Mouse (Mus musculus) splenic B cell, adult 2 months (primary cell): ENCODE measurements around the gene Otud1.

Experiments
- DNase-seq: peaks from one replicate; pipeline ENCODE4 v3.0.0-alpha.2; 2011; ENCODE audit warnings: low read depth, low spot score
- H3K27me3 ChIP-seq: 2 replicates; pipeline ENCODE4 v1.6.1; 2012; ENCODE audit warnings: mild to moderate bottlenecking, low read length, moderate library complexity, mixed read lengths; ENCODE audit not compliant: control insufficient read depth, poor library complexity, insufficient read depth, severe bottlenecking
- H3K36me3 ChIP-seq: 2 replicates; pipeline ENCODE4 v1.6.1; 2012; ENCODE audit warnings: mild to moderate bottlenecking, low read length, moderate library complexity, mixed read lengths; ENCODE audit not compliant: control insufficient read depth, poor library complexity, insufficient read depth, severe bottlenecking

Gene Otud1

DNA sequence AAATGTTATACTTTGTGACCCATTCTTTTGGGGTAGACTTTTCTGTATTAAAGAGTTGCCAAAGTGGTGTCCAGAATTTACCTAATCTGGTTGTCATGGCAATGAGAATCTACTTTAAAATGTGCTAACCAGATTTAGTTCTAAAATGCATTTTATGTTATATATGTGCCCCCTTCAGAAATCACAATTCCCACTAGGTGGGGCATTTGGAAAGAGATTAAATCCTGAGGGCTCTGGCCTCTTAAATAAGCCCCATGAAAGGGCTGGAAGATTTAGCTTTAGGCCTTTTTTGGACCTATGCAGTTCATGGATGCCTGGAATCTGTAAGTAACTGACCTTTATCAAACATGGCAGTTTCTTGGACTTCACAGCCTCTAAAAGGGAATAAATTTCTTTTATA, 3.3 kb downstream of the Otud1 start:
- 0 out of 2 replicates have a peak, but pooled peaks cover 1% of the 10 kb centered on the region for H3K36me3 ChIP-seq
- H3K27me3 ChIP-seq, result no peaks in the 10 kb centered on the region
- DNase-seq, result no peak

DNA sequence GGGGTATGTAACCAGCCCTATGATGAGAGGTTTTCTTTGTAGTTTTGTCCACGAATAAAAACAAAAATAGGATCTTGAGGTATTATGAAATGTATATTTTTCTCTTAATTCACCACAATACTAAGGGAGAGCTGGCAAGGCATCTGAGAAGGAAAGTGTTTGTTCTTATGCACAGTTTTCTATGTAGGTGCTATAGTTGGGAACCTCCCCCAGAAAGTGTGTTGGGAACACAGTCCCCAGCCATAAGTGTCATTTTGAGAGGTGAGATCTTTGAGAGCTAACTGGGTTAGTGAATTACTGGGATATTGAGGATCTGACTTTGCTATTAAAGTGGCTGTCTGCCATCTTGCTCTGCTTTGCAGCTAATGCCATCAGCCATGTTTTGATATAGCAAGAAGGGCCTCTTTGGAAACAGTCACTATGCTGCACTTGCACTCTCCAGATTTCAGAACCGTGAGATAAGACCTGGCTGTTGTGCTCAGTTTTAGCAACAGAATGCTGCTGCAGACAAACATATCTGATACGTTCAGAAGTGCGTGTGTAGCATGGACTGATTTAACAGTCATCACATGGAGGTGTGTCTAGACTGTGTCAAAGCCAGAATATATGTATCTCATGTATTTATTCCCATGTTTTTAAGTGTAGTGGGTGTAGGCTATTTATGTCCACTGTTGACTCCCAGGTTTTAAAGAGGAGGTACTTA, 5.7 kb downstream of the Otud1 start:
- no peak for DNase-seq
- Histone ChIP-seq H3K27me3 (no peaks in the 10 kb centered on the region), H3K36me3 (0 out of 2 replicates have a peak, but pooled peaks cover 1% of the 10 kb centered on the region)

DNA sequence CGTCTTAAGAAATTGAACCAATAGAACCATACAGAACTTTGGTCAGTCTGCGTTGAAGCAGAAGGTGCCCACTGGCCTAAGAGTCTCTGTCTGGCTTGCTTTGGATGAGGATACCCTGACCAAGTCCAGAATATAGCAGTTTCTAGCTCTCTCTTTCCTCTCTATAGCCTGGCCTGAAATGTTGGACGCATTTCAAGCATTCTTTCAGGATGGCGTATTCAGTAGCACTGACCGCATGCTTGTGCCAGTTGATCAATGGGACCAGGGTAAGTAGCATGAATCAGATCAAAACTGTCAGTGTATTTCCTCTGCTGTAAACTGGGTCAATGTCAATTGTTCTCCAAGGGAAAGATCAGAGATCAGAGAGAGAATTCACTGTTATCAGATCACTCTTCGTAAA, 6.6 kb downstream of the Otud1 start:
- DNase-seq, result no peak
- H3K36me3 ChIP-seq, result 0 out of 2 replicates have a peak, but pooled peaks cover 1% of the 10 kb centered on the region
- no peaks in the 10 kb centered on the region for H3K27me3 ChIP-seq

DNA sequence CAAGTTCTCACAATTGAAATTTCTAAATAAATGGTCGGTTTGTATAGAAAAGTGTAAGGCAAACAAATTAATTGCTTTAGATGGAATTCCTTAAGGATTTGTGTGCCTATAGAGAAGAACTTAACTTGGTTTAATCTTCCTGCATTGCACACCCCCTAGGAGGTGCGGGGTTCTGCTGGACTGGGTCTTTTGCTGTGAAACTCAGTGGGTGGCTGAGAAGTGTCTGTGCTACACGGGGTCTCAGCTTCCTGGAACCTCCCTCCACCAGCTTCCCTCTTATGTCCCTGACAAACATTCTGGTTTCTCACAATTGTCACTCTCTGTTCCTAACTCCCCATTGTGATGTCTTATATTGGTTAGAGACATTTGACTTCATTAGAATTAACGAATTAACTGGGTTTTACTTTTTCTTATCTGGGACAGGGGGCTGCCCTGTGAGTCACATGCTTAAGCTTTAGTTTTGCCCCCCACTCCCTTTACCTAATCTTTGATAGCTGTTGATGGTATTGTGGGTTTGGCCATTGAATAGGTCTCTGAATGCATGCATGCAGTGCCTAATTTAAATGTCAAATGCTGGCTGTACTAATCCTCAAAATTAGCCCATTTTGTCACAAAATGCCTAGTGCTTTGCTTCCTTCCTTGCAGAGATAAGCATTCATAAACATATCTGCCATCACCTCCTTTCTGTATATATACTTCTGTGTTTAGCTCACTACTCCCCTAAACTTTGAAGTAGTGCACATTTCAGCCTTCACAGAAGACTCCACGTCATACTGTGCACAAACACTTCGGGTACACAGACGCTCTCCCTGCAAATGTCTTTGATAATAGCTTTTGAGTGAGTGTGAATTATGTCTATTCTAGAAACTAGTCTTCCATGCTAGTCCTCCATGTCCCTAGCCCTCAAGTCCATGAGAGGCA, 7.3 kb downstream of the Otud1 start:
- DNase-seq, result no peak
- H3K36me3 ChIP-seq, result 0 out of 2 replicates have a peak, but pooled peaks cover 1% of the 10 kb centered on the region
- H3K27me3 ChIP-seq, result no peaks in the 10 kb centered on the region

DNA sequence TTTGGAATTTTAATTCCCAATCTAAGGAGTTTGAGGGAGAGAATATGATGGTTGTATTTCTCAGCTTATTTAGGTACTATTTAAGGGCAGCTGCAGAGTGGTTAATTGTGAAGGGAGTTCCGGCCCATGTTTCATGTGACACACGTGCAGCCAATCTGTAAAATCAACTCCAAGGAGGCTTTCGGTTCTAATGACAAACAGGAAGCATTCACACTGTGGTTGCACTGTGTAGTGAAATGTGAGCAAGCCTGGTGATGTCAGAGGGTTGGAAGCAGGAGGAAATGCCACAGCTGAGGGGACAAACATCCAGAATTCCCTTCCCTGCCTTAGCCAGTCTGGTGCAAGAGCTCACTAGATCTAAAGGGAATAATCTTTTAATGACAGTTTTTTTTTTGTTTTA, 8.3 kb downstream of the Otud1 start:
- DNase-seq, result peak; percentile 69
- H3K27me3 ChIP-seq, result no peaks in the 10 kb centered on the region
- 0 out of 2 replicates have a peak, but pooled peaks cover 1% of the 10 kb centered on the region for H3K36me3 ChIP-seq

DNA sequence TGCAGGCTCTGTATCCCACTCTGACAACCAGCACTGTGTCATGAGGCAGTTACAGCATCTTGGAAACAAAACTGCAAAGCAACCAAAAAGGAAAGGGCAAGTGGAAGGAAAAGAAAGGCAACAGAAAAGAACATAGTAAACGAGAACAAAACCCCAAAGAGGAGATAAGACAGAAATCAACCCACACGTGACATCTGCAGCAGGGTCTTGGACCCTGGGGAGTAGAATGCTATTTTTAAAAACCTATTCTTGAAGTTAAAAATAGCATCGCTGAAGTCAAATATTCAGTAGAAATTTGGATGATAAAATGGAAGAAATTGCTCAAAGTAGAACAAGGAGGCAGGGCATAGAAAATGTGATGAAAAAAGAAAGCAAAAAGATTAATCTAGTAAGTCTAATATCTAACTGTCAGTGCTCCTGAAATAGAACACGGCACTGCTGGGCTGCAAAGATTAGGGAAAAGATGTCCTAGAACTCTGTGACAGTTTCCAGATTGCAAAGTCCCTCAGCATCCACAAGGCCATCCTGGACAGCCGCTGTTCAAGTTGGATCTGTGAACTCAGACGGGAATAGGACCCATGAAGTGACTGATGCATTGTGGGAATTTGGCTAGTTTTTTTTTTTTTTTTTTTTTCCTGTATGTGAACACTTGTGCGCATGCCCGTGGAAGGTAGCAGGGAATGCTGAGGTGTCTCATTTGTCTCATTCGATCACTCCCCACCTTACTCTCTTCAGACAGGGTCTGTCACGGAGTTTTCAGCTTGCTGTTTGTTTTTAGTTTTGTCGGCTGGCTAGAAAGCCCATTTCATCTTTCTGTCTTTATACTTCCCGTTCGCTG, 13.5 kb downstream of the Otud1 start:
- no peaks in the 10 kb centered on the region for H3K27me3 ChIP-seq
- no peaks in the 10 kb centered on the region for H3K36me3 ChIP-seq

DNA sequence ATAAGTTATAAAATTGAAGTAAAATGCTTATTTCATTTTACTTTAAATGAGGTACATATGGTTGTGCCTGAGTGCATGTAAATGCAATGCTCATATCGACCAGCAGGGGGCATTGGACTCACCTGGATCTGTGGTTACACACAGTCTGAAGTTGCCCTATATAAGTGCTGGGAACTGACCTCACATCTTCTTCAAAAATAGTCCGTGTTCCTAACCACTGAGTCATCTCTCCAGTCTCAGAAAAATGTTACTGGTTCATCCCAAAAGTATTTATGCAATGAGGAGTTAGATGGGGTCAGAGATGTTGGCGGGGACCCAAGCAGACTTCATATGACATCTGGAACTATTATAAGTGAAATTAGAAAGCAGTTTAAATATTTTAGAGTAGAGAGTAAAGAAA, 25.4 kb downstream of the Otud1 start:
- H3K36me3 ChIP-seq, result no peaks in the 10 kb centered on the region
- H3K27me3 ChIP-seq, result no peaks in the 10 kb centered on the region
- peak; percentile 77 for DNase-seq

More for the DNA sequence above, 13.5 kb downstream of the Otud1 start:
- no peak for DNase-seq

DNA sequence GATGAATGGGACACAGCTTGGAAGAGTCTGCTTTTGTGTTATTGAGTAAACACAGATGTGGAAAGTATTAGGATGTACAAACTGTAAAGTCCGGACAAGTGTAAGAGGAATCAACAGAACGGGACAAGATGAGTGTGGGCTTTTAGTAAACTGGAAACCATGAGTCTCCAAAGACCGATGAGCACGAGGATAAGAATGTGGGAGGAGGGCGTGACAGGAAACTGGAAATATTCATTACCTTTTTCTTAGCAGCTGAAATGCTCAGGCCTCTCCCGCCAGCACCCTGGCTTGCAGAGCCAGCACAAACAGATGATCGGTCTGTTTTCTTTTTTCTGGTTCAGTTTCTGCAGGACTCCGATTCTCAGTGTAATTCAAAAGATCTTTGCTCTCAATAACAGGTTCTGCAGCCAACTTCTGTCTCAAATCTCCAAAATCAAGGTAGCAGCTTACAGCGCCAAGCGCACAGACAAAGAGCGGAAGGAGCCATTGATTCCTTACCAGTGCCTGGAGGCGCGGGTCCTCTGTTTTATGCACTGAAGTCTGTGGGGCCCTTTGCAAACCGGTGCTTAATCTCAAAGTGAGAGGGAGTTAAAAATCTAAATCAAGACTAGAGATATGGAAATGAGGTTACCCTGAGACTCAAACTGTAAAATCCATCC, 28.1 kb downstream of the Otud1 start:
- H3K27me3 ChIP-seq, result no peaks in the 10 kb centered on the region
- DNase-seq, result no peak
- H3K36me3 ChIP-seq, result no peaks in the 10 kb centered on the region

DNA sequence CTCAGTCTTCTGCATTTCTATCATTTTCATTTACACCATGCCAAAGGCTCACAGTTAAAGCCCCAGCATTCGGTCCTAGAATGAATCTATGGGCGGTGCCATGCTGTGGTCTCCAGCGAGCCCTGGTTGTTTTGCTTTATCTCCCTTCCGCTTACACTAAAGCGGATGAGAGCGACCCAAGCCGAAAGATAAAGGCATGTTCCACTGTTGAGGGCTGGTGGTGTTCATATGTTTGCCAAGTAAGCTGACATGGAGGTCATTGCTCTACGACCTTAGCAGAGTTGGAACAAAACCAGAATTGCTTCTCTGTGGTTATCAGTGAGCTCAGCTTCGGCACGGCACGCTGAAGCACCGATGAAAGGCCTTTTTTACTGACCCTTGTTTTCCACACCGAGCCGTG, 32.5 kb downstream of the Otud1 start:
- Histone ChIP-seq H3K27me3 (no peaks in the 10 kb centered on the region), H3K36me3 (no peaks in the 10 kb centered on the region)
- no peak for DNase-seq

DNA sequence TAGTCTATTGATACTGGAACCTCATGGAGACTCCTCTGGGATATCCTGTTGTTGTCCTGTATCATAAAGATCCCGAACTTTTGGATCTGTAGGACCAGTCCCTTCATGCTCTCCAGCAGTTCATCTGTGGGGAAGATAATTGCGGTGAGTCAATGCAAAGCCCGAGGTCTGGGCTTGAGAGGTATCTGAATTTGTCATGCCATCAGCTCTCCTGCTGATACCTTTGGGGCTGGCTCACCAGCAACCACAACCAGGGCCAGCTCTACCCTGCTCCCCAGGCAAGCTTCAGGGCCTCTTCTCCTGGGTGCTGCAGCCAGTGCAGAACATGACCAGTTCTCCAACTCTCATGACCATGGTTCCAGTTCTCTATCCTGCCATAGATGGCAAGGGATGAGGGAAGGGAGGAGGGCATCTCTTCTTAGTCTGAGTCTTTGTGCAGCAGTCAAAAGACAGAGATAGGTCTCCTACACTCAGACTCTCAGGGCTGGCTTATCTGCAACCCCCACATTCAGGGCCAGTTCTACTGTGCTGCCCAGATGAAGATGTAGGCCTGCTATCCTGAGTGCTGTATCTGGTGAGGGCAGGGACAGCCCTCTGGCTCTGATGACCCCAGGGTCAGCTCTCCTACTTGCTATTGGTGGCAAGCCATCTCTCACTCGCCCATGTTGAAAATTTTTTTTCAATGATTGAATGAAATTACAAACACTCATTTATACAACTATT, 42.2 kb downstream of the Otud1 start:
- Histone ChIP-seq H3K36me3 (no peaks in the 10 kb centered on the region), H3K27me3 (no peaks in the 10 kb centered on the region)
- DNase-seq, result no peak

DNA sequence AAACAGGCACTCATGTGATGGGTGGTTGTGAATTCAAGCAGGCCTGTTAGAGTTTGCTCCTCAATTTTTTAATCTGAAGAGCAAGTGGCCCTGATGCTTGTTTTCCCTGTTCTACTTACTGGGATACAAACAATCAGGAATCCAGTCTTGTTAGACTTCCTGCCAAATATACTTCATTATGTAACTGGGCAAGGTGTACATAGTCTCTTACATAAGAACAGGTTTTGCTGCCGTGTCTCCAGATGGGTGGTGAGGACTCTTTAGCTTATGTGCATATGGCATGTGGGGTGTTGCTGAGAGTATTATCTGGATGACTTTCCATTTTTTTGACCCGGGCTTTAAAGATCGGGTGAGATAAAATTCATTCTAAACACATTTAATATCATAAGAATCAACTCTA, 43.8 kb downstream of the Otud1 start:
- no peak for DNase-seq
- no peaks in the 10 kb centered on the region for H3K27me3 ChIP-seq

DNA sequence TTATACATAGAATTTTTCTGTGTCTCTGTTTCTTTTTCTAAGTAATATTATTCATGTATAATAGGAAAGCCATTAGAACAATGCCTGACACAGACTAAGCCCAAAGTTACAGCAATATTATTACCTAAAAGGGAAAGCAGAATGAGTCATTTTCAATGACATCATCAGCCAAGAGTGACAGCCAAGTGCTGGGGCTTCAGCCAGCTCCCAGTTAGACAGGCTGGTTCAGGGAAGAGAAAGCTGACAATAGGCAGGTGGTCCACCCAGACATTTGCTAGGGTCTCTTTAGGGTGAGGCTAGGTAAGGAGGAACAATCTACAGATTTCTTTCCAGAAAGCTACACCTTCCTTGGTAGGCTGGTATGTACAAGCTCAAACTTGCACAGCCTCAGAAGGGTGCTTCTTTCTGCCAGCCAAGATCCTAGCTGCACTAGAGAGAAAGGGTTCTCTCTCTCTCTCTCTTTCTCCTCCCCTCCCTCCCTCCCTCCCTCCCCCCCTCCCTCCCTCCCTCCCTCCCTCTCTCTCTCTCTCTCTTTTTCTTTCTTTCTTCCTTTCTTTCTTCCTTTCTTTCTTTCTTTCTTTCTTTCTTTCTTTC, 45.6 kb downstream of the Otud1 start:
- no peaks in the 10 kb centered on the region for H3K36me3 ChIP-seq
- H3K27me3 ChIP-seq, result no peaks in the 10 kb centered on the region
- DNase-seq, result no peak

More for the DNA sequence above, 43.8 kb downstream of the Otud1 start:
- H3K36me3 ChIP-seq, result no peaks in the 10 kb centered on the region

DNA sequence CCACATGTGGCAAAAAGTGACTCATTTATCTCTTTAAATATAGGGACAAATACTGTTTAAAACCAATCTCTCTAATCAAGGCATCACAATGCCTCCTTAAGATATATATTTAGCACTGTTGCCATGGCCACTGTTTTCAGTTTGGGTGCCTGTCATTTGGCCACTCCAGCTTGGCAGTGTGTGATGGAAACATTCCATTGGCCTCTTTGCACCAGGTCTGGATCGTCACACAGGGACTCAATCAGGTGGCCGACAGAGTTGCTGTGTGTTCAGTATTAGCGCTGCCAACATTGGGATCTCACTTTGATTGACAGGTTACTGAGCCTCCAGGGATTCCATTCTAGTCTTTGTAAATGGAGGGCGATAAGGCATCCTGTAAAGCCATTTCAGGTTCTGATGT, 46.1 kb downstream of the Otud1 start:
- Histone ChIP-seq H3K27me3 (no peaks in the 10 kb centered on the region), H3K36me3 (no peaks in the 10 kb centered on the region)
- DNase-seq, result no peak
